Mouse (Mus musculus) adrenal gland, postnatal 14 days (tissue): ENCODE data around the gene Aff1. TPM values are rescaled to one million over a fixed set of nuclear protein-coding genes. Genes with fewer than 3 reads are reported as not detected.

Experiments
- DNase-seq: peaks from one replicate; pipeline ENCODE4 v3.0.0; 2021; ENCODE audit warnings: mixed read lengths
- total RNA-seq: library from RNA; stranded (reverse); gene quantifications from 2 replicates; pipeline ENCODE4 v1.2.3, GENCODE M21; 2021

Gene Aff1
- total RNA-seq, 1 experiment from 2014 or later, result 37.3 TPM

DNA sequence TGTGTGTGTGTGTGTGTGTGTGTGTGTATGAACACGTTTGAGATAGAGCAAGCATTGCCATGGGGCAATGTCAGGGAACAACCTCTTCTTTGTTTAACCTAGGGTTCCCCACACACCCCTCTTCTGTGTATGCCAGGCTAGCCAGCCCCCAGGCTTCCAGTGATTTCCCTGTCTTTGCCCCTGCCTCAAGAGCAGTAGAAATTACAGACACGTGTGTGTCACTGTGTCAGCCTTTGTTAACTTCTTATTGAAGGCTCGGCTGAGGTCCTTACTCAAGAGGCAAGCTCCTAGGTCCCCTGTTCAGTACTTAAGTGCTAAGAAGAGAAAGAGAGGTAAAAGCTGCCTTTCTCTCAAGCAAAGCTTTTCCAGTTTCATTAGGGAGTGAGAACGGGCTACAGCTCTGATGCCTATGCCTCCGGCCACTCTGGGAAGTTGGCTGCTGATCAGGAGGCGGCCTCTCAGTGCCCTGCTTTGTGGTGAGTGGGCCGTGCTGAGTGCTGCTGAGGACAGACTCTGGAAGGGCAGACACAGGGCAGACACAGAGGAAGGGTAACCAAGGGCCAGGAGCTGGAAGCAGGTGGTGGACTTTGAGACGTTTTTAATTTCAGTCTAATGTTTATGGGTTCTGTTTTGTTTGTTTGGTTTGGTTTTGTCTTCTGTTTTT is 111.9 kb downstream of the Aff1 start:
- DNase-seq, result peak; percentile 74

DNA sequence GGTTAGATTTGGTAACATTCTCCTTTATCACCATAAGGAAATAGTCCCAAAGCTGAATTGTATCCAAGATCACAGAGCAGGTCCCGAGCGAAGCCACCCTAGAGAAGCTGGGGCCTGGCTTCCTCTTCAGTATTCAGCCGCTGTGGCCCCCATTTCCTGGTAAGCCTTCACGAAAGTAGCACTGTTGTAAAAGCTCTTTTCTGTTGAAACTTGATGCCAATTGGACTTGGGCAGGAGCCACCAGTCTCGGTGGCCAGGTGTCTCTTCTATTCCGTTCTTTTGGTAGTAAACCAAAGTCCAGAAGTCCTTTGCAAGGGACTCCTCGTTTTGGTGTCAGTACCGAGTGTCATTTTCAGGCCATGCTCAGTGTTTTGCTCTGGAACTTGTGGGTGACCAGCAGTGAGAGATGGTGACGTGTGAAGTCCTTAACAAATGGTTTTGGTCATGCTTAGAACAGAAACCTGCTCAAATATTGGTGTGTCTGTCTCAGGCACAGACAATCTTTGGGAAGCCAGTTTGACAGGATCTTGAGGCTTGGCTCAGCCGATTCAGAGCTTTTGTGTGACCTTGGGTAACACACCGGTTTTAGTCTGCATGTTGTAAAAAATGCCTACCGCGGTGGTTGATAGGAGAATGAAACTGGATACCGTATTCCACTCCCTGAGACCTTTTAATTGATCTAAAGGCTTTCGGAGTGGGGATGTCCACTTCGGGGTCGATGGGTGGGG is 114.8 kb downstream of the Aff1 start:
- DNase-seq, result no peak

DNA sequence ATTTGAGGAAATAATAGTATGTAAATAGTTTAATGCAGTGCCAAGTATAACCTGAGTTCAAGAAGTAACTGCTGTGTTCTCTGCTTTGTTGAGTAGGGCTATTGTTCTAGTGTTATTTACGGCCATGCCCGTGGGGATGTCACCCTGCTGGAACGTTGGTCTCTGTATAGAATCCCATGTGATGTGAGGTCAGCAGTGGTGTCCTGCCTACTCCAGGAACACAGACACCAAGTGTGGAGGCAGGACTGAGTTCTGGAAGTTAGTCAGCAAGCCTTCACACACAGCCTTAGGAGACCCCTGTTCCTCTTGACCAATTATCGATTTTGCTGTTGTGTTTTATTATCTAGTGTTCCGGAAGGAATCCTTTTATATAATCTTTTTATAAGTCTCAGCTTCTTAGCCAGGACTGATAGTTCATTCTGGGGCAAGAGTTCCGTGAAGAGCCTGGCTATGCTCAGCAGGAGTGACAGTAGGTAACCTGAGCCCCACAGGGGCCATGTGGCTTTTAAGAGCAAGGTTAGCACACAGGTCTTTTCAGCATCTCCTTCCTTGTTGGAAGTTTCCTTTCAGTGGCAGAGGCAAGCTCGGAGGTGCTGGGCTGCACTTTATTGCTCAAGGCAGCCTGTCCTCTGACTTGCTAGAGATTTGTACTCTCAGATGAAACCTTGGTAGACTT is 115.6 kb downstream of the Aff1 start:
- no peak for DNase-seq

DNA sequence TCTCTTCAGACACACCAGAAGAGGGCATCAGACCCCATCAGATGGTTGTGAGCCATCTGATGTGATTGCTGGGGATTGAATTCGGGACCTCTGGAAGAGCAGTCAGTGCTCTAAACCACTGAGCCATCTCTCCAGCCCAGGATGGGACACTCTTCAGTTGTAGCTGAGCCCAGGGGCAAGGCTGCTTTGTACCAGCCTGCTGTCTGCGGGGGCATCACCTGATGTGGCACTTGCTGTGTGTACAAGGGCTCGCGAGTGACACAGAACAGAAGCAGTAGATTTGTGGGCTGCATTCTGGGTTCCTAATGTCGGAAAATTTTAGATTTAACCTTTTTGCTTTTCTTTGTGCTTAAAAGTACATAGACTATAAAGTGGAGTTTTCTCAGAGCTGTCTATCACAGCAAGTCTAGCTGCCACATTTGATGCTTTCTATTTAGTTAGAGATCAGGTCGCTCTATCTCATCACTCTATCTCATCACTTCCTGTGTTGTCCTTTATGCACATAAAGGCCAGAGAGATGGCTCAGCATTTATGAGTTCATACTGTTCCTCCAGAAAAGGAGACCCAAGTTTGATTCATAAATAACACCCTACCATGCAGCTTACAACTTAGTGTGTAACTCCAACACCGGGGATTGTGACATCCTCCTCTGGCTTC is 117.6 kb downstream of the Aff1 start:
- no peak for DNase-seq

DNA sequence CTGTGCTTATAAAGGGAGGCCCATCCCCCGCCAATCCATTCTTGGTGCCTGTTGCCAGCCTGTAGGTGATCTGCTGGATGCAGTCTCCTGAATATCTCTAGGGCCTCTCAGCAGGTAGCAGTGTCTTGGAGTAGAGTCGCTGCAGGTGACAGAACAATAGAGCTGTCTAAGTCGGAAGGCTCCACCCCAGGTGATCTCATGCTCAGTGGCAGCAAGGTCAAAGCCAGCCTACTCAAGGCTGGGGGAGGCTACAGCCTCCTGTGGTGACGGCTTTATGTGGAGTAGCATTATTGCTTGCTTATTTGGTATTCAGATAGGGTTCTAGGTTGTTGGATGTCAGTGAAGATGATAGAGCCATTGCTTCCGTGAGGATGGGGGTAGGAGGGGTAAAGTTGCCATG is 121.1 kb downstream of the Aff1 start:
- DNase-seq, result no peak

DNA sequence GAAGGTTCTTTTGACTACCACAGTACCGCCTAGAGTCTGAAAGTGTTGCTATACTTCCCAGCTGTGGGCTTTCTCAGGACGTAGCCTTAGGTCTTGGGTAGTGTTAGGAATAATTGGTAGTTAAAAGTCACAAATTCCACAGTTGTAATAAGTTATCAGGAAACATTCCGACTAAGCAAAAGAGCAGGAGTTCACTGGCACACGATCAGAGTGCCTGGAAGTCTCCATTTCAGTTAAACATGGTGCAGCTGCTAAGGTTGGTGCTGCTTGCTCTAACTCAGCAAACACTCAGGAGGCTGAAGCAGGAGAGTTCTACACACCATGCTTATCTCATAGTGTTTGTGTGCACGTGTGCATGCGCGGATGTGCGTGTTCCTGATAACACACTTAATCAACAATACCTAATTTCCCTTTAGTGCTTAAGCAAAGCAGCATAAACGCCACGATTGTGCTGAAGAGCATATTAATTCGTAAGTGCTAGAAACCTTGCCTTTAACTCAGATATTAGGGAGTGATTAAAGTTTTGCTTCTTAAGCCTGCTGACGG is 121.9 kb downstream of the Aff1 start:
- DNase-seq, result no peak

DNA sequence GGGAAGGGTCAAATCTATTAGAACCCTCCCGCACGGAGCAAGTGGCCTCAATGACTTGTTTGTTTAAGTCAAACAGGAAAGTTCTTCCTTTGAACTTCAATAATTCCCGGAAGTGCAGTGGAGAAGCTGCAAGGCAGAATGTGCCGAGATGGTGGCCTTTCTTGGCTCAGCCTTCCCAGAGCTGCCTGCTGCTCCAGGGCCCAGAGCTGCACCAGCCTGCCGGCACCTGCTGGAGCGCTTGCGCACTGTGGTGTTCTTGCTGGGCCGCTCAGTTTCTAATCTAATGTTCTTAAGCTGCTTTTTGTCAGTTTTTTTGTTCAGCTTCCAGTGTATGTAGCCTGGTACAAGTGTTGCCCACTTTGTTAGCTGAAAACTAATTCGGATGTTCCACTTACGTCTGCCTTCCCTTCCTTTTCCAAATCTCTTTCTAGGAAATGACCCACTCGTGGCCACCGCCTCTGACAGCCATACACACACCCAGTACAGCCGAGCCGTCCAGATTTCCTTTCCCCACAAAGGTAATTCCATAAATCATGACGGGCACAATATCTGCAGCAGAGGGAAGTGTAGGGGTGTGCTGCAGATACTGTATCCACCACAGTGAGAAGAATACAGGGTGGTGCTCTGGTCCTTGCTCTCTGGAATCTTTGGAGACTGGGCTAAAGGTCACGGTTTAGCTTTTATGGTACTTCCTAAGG is 122.5 kb downstream of the Aff1 start:
- peak; percentile 37 for DNase-seq

DNA sequence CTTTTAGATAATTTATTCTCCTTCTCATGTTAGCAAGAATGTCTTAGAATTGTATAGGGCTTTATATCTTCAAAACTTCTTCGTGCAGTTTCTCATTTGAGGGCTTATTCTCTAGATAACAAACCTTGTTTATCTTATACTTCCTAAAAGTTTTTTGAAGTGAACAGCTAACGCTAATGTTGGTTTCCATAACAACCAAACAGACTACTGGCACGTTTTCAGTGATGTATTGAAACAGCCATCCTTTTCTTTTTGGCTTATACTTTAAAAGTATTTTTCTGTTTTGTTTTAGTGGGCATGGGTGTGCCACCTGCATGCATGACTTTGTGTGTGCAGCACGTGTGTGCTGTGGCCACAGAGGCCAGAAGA is 123.1 kb downstream of the Aff1 start:
- DNase-seq, result no peak

DNA sequence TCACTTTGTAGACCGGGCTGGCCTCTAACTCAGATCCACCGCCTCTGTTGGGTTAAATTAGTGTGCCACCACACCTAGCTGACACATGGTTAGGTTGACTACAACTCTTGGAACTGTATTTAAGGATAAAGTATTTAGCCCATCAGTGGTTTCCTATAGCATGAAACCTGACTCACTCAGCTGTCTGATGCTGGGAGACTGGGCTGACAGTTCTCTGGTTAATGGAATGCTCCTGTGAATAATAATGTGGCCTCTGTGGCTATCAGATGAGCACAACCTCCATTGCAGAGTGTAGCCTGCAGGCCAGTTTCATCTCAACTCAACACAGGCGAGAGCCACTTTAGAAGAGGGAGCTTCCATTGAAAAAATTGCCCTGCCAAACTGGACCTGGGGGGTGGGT is 124.5 kb downstream of the Aff1 start:
- no peak for DNase-seq

DNA sequence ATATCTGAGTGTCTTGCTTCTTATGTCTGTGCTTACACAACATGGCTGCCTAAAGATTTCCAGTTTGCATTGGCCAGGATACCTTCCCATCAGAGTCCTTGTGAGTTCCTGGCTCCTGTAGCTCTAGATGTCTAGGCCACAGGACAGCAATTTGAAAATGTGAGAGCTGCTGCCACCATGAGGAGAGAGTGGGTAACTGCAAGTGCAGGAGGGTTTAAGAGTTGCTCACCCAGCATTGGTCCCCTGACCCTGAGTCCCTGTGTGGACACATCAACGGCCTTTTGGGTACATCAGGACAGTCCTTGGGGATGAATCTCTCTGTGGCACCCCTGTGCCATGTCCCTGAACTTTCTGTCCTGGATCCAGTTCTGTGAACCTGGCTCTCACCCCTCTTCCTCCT is 125.6 kb downstream of the Aff1 start:
- DNase-seq, result peak; percentile 88

DNA sequence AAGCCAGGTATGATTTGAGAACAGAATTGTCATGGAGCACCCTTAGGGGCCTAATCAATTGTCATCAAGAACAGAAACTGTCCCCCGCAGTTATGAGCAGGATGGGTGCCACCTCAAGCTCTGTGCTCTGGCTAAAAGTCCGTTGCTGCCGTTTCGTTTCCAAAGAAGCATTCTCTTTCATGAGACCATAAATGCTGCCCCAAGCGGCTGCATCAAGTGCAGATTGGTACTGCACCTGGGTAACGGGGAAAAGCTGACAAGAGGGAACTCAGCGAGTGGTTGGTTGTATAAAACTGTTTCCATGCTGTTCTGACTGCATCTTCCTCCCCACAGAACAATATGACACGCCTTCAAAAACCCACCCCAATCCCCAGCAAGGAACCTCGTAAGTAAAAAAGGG is 126.4 kb downstream of the Aff1 start:
- DNase-seq, result no peak

DNA sequence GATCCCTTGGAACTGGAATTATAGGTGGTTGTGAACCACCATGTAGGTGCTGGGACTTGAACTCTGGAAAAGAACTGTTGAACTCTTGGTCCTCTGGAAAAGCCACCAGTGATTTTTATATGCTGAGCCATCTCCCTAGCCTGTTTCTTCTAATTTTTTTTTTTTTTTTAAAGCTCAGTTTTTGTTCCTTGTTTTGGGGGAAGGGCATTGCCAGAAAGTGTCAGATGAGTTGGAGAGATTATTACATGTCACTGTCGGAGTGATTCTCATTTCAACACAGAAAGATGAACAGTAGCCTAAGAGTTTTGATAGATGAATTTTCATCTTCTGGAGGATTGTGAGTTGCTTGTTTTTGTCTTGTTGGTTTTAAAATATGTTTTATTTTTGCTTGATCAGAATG is 127.5 kb downstream of the Aff1 start:
- DNase-seq, result no peak

DNA sequence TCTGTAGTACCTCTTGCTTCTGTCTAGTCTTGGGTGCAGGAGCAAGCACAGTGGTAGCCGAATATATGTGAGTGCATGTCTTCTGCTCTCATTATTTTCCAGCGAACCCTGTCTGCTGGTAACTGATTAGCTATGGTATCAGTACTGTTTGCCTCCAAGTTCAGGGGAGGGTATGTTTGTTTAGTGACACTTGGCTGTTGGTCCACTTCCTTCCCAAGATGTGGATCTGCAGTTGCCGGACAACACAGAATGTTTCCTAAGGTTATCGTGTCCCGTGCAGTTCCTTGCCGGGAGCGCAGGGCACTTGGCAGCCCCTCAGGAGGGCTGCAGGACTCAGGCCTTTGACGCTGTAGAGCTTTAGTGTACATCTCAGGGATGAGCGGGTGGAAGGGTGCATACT is 128.9 kb downstream of the Aff1 start:
- no peak for DNase-seq

DNA sequence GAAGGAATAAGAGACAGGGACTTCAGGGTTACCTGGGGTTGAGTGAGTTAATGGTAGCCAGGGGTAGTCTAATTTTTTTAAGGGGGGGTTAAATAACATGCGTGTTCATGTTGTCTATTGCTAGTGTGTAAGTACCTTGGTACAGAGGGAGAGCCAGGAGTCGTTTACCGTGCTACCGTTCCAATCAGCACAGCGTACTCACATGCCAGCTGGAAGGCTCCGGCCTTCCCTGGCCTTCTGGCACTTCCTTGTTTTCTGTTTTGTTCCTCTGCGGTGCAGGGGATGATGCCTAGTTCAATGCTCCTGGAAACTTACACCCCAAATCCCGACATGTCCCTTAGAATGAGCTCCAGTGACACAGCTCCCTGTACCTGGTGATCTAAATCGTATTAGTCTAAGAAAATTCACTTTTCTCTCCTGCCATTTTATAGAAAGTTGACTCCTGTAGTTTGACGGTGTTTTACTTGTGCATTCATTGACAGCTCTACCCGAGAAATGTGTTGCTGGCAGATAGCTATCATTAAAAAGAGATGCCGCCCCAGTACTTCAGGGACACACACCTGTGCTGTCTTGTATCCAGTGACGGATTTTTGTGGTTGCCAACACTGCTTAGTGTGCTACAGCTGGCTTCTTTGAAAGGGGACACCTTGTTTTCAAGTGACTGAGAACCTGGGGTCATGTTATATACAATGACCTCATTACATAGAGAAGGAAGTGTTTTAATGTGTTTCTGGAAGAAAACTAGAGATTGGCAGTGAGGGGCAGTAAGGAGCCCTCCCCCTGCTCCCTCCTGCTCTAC is 129.5 kb downstream of the Aff1 start:
- DNase-seq, result no peak

DNA sequence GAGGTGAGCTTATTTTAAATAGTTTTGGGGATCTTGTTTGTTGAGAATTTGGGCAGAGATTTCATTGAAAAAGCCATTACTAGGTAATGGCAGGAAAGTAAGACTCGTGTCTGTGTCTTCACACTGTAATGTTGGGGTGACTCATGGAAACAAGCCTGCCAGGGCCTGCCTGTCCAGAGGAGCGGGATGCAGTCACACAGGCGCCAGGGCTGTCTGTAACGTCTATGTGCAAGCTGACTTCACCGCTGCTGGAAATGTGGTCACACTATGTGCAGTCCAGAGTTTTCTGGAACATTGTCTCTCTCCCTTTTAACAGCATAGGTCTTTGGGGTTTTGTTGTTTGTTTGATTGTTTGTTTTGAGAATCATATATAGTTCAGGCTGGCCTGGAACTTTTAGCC is 130.8 kb downstream of the Aff1 start:
- DNase-seq, result no peak

DNA sequence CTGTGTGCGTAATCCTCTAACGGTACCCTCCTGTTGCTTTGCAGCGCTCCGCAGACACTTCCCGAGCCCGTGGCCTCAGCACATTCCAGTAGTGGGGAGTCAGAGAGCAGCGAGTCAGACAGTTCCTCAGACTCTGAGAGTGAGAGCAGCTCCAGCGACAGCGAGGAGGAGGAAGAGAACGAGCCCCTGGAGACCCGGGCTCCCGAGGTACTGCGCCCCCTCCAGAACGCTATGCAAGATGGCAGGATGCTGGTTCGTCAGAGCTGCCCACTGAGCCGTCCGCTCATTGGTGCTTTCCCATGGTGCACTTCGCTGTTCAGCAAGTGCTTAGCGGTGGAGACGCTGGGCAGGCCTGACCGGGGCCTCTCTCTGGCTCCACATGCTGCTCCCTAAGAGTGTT is 136.1 kb downstream of the Aff1 start:
- no peak for DNase-seq

DNA sequence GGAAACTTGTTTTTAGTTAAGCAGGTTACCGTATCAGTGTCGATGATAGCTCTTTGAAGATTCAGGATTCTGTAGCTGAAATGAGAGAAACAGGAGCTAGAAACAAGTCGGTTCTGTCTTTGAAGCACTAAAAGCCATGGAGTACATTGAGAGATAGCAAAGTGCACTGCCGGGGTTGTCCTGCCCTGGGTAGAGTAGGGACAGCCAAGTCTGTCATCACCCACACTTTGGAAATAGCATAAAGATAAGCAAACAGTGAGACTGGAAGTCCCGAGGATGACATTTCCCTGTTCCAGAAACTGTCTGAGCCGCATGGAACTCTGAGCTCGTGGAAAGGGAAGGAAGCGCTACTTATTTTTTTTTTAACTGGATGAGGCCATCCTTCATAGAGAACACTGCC is 136.6 kb downstream of the Aff1 start:
- no peak for DNase-seq

DNA sequence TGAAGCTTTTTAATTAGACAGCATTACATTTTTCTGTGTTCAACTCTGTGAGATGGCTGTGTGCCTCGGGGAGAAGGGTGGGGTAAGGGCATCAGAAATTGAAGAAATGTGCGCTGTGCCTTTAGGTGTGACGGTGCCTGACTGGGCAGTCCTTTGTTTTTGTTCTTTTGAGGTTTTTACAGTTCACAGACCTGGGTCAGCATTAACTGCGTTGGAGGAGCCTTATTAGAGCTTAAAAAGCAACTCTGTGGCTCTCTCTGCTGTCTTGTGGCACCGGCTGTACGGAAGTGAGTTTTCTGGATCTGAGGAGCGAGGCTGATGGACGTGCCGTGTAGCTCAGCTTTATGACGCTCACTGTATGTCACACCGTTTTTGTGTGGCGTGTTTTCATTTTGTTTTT is 137.0 kb downstream of the Aff1 start:
- DNase-seq, result no peak

DNA sequence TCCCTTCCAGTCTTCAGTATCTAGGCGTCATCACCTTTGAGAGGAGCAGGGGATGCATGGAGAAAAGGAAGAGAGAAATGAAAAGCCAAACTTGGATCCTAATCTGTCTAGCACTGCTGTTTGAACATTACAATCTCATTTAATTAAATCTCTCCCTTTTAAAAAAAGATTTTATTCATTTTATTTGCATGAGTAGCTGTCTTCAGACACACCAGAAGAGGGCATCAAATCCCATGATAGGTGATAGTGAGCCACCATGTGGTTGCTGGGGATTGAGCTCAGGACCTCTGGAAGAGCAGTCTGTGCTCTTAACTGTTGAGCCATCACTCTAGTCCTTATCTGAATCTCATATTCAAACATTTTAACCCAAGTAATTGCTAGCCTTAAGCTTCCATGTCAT is 138.7 kb downstream of the Aff1 start:
- no peak for DNase-seq

DNA sequence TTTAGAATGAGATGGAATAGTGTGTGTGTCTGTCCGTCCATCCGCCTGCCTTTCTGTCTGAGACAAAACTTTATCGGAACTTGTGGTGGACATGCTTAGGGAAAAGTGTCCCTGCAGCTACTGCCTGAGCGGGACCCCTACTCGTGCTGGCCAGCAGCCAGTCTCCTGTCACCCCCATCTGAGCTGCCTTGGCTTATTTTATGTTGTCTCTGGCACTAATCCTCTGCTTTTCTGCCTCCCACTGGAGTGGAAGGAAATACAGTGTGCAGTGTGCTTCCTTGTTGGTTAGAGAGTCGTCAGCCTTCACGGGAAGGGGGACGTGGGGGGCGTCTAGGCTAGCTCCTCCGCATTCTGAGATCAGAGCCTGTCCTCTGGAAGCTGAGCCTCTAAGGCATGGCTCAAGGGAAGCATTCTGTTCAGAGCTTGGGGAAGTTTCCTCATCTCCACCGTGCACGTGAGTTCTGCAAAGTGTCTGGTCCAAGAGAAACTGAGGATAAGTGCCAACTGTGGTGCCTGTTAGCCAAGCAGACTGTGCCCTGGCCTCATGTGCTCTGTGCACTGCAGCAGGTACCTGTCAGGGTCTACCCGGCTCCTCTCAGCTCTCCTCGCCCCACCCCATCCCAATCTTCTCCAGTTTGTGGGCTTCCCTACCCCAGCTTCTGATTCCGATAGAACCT is 143.4 kb downstream of the Aff1 start:
- DNase-seq, result peak; percentile 41
